Mouse (Mus musculus) megakaryocyte, embryonic 14.5 days (primary cell): ENCODE results near the gene Usp32.

Experiments used
- FLI1 ChIP-seq: IDR thresholded peaks from 2 replicates; pipeline ENCODE4 v1.6.1; 2012; ENCODE audit warnings: low read length, inconsistent platforms, mixed read lengths
- GATA1 ChIP-seq: IDR thresholded peaks from 3 replicates; pipeline ENCODE4 v1.6.1; 2012; ENCODE audit warnings: mixed read lengths, low read length, inconsistent platforms, borderline replicate concordance

- TF ChIP-seq GATA1 (no peak), FLI1 (no peak)
Measured at GRCm38 (mm10) chr11:85107217-85107616, 32.7 kb downstream of the Usp32 start.
